Mouse (Mus musculus) cerebellum, adult 2 months (tissue): Measurements from ENCODE around the gene Ncoa3. TPM values are rescaled to one million over a fixed set of nuclear protein-coding genes. Genes with fewer than 3 reads are reported as not detected.

ENCODE experiments used
- DNase-seq, 2 experiments: peaks; one replicate each; pipeline ENCODE4 v3.0.0; 2021
- H3K27ac ChIP-seq: fragments of 200-500 bp; 2 replicates; pipeline ENCODE4 v1.5.1; 2012; ENCODE audit warnings: low read length, control low read depth, inconsistent platforms; ENCODE audit not compliant: insufficient read depth
- H3K27me3 ChIP-seq: fragments of 200-500 bp; 2 replicates; pipeline ENCODE4 v1.6.1; 2012; ENCODE audit warnings: inconsistent platforms, mild to moderate bottlenecking, low read length, moderate library complexity; ENCODE audit not compliant: control insufficient read depth, insufficient read depth
- H3K4me1 ChIP-seq: fragments of 200-500 bp; 2 replicates; pipeline ENCODE4 v1.6.1; 2011; ENCODE audit warnings: low read length; ENCODE audit not compliant: control insufficient read depth, insufficient read depth
- H3K4me3 ChIP-seq: fragments of 200-500 bp; replicated peaks from 2 replicates; pipeline ENCODE3; 2011; ENCODE audit warnings: mild to moderate bottlenecking, low read depth, low read length, control low read depth; ENCODE audit not compliant: insufficient read depth
- CTCF ChIP-seq: fragments of 200-500 bp; IDR thresholded peaks from 2 replicates; pipeline ENCODE4 v1.5.1; 2011; ENCODE audit warnings: low read depth, mild to moderate bottlenecking, control low read depth, low read length, moderate library complexity, borderline replicate concordance; ENCODE audit not compliant: insufficient read depth
- POLR2A ChIP-seq: fragments of 200-500 bp; IDR thresholded peaks from 2 replicates; pipeline ENCODE4 v1.6.1; 2011; ENCODE audit warnings: low read length, control low read depth, borderline replicate concordance; ENCODE audit not compliant: insufficient read depth
- WGBS: fragments of 180-500 bp; shearing (Covaris S2); methylation state at CpG from one replicate; pipeline ENCODE4 v1.1.7; 2018; 5-methylcytosine and 5-hydroxymethylcytosine counted together
- polyA plus RNA-seq: library from polyadenylated mRNA; depleted of rRNA; stranded (reverse); fragments of >200 nt; gene quantifications from 2 replicates; pipeline ENCODE4 v1.2.3, GENCODE M21; 2012

Gene Ncoa3
- polyA plus RNA-seq, 1 experiment, result 23.7 TPM

GRCm38 (mm10) chr2:166024079-166024478, 31.6 kb downstream of the Ncoa3 start:
- no peaks in the 10 kb centered on the region for H3K27me3 ChIP-seq
- H3K4me1 ChIP-seq, result peaks cover 2% of the 10 kb centered on the region; the same call in 1 of the 2 replicates
- WGBS, result 54% methylated on average over 3 of the region's 3 CpGs
- DNase-seq, result no peak
- H3K4me3 ChIP-seq, result no peak overlapping the region
- TF ChIP-seq POLR2A (no peak), CTCF (no peak)
- no peak overlapping the region for H3K27ac ChIP-seq

- H3K27me3 ChIP-seq, result no peaks in the 10 kb centered on the region
- no peak overlapping the region for H3K27ac ChIP-seq
- H3K4me3 ChIP-seq, result no peak overlapping the region
- TF ChIP-seq POLR2A (no peak), CTCF (no peak)
- WGBS, result 65% methylated on average over 4 of the region's 4 CpGs
- no peak for DNase-seq
- H3K4me1 ChIP-seq, result peaks cover 2% of the 10 kb centered on the region; the same call in 1 of the 2 replicates
Observed at GRCm38 (mm10) chr2:166024621-166025020, 32.2 kb downstream of the Ncoa3 start.

- Histone ChIP-seq H3K4me3 (no peak overlapping the region), H3K4me1 (peaks cover 2% of the 10 kb centered on the region; the same call in 1 of the 2 replicates), H3K27ac (no peak overlapping the region), H3K27me3 (no peaks in the 10 kb centered on the region)
- DNase-seq, result no peak
- no peak for TF ChIP-seq CTCF
- no peak for TF ChIP-seq POLR2A
- 94% methylated on average over 5 of the region's 5 CpGs for WGBS
Observed at GRCm38 (mm10) chr2:166025943-166026342, 33.5 kb downstream of the Ncoa3 start.

- Histone ChIP-seq H3K27ac (no peak overlapping the region), H3K27me3 (no peaks in the 10 kb centered on the region), H3K4me1 (0 out of 2 replicates have a peak, but pooled peaks cover 3% of the 10 kb centered on the region), H3K4me3 (no peak overlapping the region)
- 93% methylated on average over 3 of the region's 3 CpGs for WGBS
- no peak for DNase-seq
- TF ChIP-seq POLR2A, result no peak
- TF ChIP-seq CTCF, result no peak
Observed at GRCm38 (mm10) chr2:166027834-166028233, 35.4 kb downstream of the Ncoa3 start.

GRCm38 (mm10) chr2:166029232-166029631, 36.8 kb downstream of the Ncoa3 start:
- Histone ChIP-seq H3K4me3 (no peak overlapping the region), H3K27me3 (no peaks in the 10 kb centered on the region), H3K4me1 (0 out of 2 replicates have a peak, but pooled peaks cover 3% of the 10 kb centered on the region), H3K27ac (no peak overlapping the region)
- no peak for TF ChIP-seq CTCF
- TF ChIP-seq POLR2A, result no peak
- no peak for DNase-seq
- 59% methylated on average over 4 of the region's 4 CpGs for WGBS

GRCm38 (mm10) chr2:166030256-166030995, 38.0 kb downstream of the Ncoa3 start:
- WGBS, result 52% methylated on average over 13 of the region's 13 CpGs
- no peak overlapping the region for H3K27ac ChIP-seq
- no peak for DNase-seq
- H3K4me3 ChIP-seq, result no peak overlapping the region
- TF ChIP-seq CTCF (no peak), POLR2A (no peak)
- H3K4me1 ChIP-seq, result 0 out of 2 replicates have a peak, but pooled peaks cover 3% of the 10 kb centered on the region
- no peaks in the 10 kb centered on the region for H3K27me3 ChIP-seq

GRCm38 (mm10) chr2:166031120-166031929, 38.9 kb downstream of the Ncoa3 start:
- DNase-seq, result no peak
- no peak overlapping the region for H3K4me3 ChIP-seq
- WGBS, result 63% methylated on average over 7 of the region's 7 CpGs
- no peaks in the 10 kb centered on the region for H3K27me3 ChIP-seq
- H3K27ac ChIP-seq, result no peak overlapping the region
- 0 out of 2 replicates have a peak, but pooled peaks cover 3% of the 10 kb centered on the region for H3K4me1 ChIP-seq
- no peak for TF ChIP-seq CTCF
- no peak for TF ChIP-seq POLR2A
